Mouse (Mus musculus) liver, adult 10 weeks (tissue): Measurements from ENCODE around the gene Doc2g. TPM values are rescaled to one million over a fixed set of nuclear protein-coding genes. Genes with fewer than 3 reads are reported as not detected.

Experiments
- polyA plus RNA-seq: library from polyadenylated mRNA; stranded (reverse); fragments of 350-450 nt; fragmentation: Illumina TruSeq; extraction: RNeasy Lipid Tissue Mini Kit (QIAGEN cat#74804); gene quantifications from one replicate; pipeline ENCODE4 v1.2.3, GENCODE M21; 2014; ENCODE audit warnings: low read depth, low replicate concordance

The Doc2g gene
- not detected for polyA plus RNA-seq

GRCm38 (mm10) chr19:4003112-4003511 is at the start of gene Doc2g:
Doc2g (plus strand) TSS chr19:4003313.

DNA sequence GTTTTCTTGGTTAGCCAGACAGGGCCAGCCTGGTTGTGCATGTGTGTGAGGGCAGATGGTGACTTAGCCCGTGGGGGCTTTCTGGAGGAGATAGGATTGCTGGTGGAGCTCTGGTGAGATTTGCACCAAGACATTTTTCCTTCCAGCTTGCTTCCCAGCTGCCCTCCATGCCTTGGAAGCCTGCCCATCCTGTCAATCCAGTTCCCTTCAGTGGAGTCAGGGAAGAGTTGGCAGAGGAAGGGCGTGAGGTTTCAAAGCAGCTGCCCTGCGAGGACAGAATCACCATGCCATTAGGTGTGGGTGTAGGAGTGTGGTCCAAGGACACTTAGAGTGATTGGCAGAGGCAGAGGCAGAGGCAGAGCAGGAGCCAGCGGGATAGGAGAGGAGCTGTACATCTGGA is 44.6 kb upstream of the Doc2g start, which contains the start of gene Aldh3b3:
Gene Aldh3b3 (plus strand): TSS at position 176 of the 400 bp plus-strand sequence.

DNA sequence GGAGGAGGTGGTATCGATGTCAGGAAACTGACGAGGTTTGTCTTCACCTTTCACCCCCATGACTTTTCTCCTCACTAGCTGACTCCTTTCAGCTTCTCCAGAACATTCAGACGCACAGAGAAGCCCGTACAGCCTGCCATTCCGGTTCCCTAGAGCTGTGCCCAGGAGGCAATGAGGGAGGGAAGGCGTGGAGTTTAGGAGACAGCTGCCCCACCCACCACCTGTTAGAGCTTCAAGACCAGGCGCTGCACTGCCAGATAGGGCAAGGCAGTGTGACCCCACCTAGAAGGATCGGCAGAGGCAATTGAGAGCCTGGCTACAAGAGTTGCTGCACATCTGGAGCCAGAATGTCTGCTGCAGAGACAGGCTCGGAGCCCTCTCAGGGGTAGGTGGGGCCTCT is 30.9 kb upstream of the Doc2g start, which contains the start of gene Aldh3b2:
Gene Aldh3b2 (plus strand): TSS at position 100 of the 400 bp plus-strand sequence.

GRCm38 (mm10) chr19:3986334-3986733 is 16.8 kb upstream of the Doc2g start, which contains the start of gene Acy3:
Acy3 (plus strand) TSS chr19:3986570.

DNA sequence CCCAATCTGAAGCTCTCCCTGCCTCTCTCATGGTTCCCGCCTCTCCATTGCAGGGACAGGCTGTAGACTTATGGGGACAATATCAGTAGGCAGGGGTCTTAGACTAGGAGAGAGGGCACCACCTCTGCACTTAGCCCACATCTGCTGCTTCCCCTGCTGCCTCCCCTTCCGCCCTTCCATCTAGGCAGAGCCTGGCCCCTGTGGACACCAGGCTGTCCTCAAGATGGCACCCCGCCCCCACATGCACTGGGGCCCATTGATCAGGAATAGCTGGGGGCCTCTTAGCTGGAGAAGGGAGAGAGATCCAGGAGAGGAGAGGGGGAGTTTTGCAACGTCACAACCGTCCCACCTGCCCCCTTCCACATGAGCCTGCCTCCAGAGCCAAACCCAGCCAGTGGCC is 10.7 kb upstream of the Doc2g start, which contains the start of gene Tbx10:
Gene Tbx10 (plus strand): TSS at position 337 of the 400 bp plus-strand sequence.

GRCm38 (mm10) chr19:4000119-4000900 is 2.8 kb upstream of the Doc2g start, which contains the start of the genes Nudt8 and Gm49405:
Nudt8 (plus strand) TSS chr19:4000580.
Gm49405 (plus strand) TSS chr19:4000626.

DNA sequence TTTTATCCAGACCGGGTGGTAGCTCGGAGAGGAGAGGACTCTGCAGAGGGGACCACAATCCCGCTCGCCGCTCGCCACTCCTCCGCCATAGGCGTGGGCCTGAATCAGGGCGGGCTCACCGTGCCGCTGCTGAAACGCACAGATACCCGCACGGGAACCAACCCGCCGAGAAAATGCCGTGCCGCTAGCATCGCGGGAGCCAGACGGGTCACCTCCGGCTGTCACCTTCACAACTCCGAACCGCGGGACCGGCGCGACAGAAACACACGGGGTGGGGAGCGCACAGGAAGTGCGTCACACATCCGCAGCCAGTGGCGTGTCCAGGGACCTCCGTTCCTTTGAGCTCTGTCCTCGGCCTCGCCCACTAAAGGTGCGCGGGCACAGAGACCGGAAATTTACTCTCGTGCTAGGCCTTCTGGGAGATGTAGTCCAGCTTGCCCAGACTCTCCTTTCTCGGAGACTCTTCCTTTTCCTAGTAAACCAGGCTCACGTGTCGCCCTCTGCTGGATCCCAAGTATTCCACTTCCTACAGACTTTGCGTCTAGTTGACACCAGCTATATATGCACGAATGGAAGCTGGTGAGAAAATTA is 9.4 kb downstream of the Doc2g start, which contains the start of gene Ndufv1:
Gene Ndufv1 (minus strand): TSS at position 375 of the 591 bp plus-strand sequence.

DNA sequence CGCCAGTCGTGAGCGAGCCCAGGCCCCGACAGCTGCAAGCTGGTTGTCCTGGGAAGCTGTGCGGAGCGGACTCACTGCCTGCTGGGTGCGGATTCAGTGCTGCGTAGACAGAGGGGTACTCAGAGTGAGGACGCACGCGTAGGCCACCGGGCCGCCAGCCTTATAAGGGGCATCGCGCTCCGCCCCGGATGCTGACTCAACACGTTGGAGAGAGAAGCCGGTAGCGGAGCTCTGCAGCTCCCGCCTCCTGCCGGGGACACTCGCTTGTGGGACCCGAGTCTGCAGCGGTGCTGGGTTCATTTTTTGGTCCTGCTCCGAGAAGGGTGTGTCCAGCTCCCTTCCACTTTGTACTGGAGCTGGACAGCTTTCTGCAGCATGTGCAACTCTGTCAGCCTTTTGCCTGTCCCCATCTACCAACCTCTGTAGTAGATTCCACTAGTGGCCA is 34.7 kb downstream of the Doc2g start, which contains the start of gene Gstp1:
Gene Gstp1 (minus strand): TSS at position 198 of the 445 bp plus-strand sequence.

GRCm38 (mm10) chr19:4045966-4046865 is 43.1 kb downstream of the Doc2g start, which contains the start of gene Gstp2:
Gstp2 (minus strand) TSS chr19:4046023.

Other genes starting within 250 kb of the Doc2g start
- gene Kmt5b, start 235.9 kb upstream of the Doc2g start, polyA plus RNA-seq, result 38.7 TPM
- 87.4 TPM for gene Chka, start 151.5 kb upstream of the Doc2g start, polyA plus RNA-seq
- gene Tcirg1, start 96.2 kb upstream of the Doc2g start, polyA plus RNA-seq, result 7.2 TPM
- gene Ndufs8, start 90.5 kb upstream of the Doc2g start, polyA plus RNA-seq, result 7.7 TPM
- gene Aldh3b1, start 73.5 kb upstream of the Doc2g start, polyA plus RNA-seq, result not detected
- 3.1 TPM for gene Unc93b1, start 68.1 kb upstream of the Doc2g start, polyA plus RNA-seq
- 0.64 TPM for gene Aldh3b3, start 44.7 kb upstream of the Doc2g start, polyA plus RNA-seq
- gene Aldh3b2, start 31.0 kb upstream of the Doc2g start, polyA plus RNA-seq, result not detected
- 15.3 TPM for gene Acy3, start 16.7 kb upstream of the Doc2g start, polyA plus RNA-seq
- gene Tbx10, start 10.6 kb upstream of the Doc2g start, polyA plus RNA-seq, result not detected
- gene Nudt8, start 2.7 kb upstream of the Doc2g start, polyA plus RNA-seq, result not detected
- gene Gm49405, start 2.7 kb upstream of the Doc2g start, polyA plus RNA-seq, result 0.13 TPM
- 25.4 TPM for gene Ndufv1, start 9.5 kb downstream of the Doc2g start, polyA plus RNA-seq
- 51.4 TPM for gene Gstp1, start 34.7 kb downstream of the Doc2g start, polyA plus RNA-seq
- gene Gstp2, start 42.7 kb downstream of the Doc2g start, polyA plus RNA-seq, result 1.1 TPM
- gene Gstp3, start 56.3 kb downstream of the Doc2g start, polyA plus RNA-seq, result 2.0 TPM
- gene Cabp2, start 78.3 kb downstream of the Doc2g start, polyA plus RNA-seq, result not detected
- gene Cdk2ap2, start 93.9 kb downstream of the Doc2g start, polyA plus RNA-seq, result 1.9 TPM
- gene Pitpnm1, start 96.7 kb downstream of the Doc2g start, polyA plus RNA-seq, result 0.19 TPM
- gene Aip, start 122.5 kb downstream of the Doc2g start, polyA plus RNA-seq, result 0.53 TPM
- gene Gpr152, start 136.5 kb downstream of the Doc2g start, polyA plus RNA-seq, result not detected
- gene Cabp4, start 140.7 kb downstream of the Doc2g start, polyA plus RNA-seq, result 0.26 TPM
- gene Coro1b, start 145.3 kb downstream of the Doc2g start, polyA plus RNA-seq, result 19.7 TPM
- gene Ptprcap, start 150.3 kb downstream of the Doc2g start, polyA plus RNA-seq, result 2.3 TPM
- gene Rps6kb2, start 160.0 kb downstream of the Doc2g start, polyA plus RNA-seq, result 3.4 TPM
- 0.64 TPM for gene Carns1, start 172.2 kb downstream of the Doc2g start, polyA plus RNA-seq
- not detected for gene Tbc1d10c, start 188.0 kb downstream of the Doc2g start, polyA plus RNA-seq
- 76.1 TPM for gene Ppp1ca, start 188.8 kb downstream of the Doc2g start, polyA plus RNA-seq
- gene Rad9a, start 198.3 kb downstream of the Doc2g start, polyA plus RNA-seq, result 1.6 TPM
- gene Clcf1, start 210.9 kb downstream of the Doc2g start, polyA plus RNA-seq, result 0.56 TPM
- not detected for gene AC109138.7, start 211.0 kb downstream of the Doc2g start, polyA plus RNA-seq
- 1.7 TPM for gene Pold4, start 228.6 kb downstream of the Doc2g start, polyA plus RNA-seq